Mouse (Mus musculus): ENCODE data around the gene Fut2. TPM values are rescaled to one million over a fixed set of nuclear protein-coding genes. Genes with fewer than 3 reads are reported as not detected.

The Fut2 gene
- polyA plus RNA-seq, 1 experiment from 2014 or later = 0.60 TPM

DNA sequence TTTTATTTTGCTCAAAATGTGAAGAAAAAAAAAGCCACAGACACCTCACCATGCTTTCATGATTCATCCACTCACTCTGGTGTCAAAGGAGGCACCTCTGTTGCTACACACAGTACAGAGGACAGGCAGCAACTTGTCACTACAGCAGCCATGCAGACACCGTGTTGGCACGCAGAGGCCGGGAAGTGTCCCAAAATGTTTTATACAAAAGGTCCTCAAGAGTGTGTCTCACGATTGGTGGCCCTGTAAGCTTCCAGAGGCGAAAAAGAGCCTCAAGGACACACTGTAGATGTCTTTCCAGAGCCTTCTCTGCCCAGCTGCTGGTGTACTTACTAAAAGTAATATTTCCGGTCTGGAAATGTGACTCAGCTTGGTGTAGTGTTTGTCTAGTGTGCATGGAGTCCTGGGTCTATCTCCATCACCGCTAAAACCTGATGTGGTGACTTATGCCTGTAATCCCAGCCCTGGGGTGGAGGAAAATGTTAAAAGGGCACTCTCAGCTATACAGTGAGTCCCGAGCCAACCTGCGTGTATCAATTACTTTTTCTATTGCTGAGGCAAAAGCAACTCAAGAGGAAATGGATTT lies 60.4 kb downstream of the Fut2 start:
- ATAC-seq (ENCODE audit: low read depth) = no peak
- no peak overlapping the region for H3K9ac ChIP-seq (ENCODE audit: low read length)
- WGBS = 52% methylated on average over 9 of the region's 9 CpGs
- no peaks in the 10 kb centered on the region for H3K36me3 ChIP-seq (ENCODE audit: control insufficient read depth, insufficient read depth, low read length)
- H3K4me3 ChIP-seq (ENCODE audit: low read length) = no peak overlapping the region
- H3K27me3 ChIP-seq (ENCODE audit: control insufficient read depth, insufficient read depth, low read depth, low read length) = no peaks in the 10 kb centered on the region
- H3K9me3 ChIP-seq (ENCODE audit: control insufficient read depth, low read length) = no peaks in the 10 kb centered on the region
- H3K4me2 ChIP-seq (ENCODE audit: low read depth, low read length) = no peak overlapping the region
- no peak overlapping the region for H3K27ac ChIP-seq (ENCODE audit: low read length)
- no peaks in the 10 kb centered on the region; the same call in none of the 2 replicates for H3K4me1 ChIP-seq (replicated peaks; ENCODE audit: control insufficient read depth, insufficient read depth, low read length)

DNA sequence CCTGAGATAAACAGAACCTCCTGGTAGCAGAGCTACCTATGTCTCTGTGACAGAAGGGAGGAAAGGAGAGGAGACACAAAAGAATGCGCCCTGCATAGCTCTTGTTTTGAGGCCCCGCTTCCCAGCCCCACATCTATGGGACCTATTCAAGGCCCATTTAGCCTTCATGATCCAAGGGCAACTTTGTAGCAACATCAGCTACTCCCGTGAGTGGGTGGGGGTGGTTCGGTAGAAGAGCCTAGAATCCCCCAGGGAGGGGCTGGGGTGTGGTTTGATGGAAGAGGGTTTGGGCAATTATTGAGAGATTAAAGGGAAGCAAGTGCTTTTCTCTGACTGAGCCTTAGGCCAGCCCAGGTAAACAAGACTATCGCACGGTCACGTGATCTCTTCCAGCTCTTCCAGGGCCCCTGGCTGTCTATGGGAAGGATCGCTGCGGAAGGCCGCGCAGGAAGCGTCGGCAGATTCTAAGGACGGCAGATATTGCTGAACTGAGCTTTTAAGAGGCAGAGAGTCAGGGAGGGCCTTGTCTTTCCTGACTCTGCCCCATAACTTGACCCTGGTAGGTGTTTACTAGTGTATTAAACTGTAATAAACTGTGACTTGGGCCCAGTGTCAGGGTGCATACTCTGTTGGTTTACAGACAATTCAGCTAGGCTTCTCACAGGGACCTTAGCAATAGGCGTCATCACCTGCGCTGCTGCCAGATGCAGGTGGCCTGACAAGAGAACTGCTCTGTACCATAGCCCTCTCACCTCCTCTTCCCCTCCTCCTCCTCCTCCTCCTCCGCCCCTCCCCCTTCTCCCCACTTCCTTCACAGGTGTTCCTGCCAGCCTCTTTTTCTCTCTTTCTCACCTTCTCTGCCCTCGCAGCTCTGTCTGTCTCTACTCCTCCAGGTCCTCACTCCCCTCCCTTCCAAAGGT lies 67.0 kb downstream of the Fut2 start:
- ATAC-seq (ENCODE audit: low read depth) = no peak

More for the DNA sequence above, 67.0 kb downstream of the Fut2 start:
- Histone ChIP-seq H3K4me2 (ENCODE audit: low read depth, low read length) (no peak overlapping the region), H3K4me3 (ENCODE audit: low read length) (no peak overlapping the region), H3K9ac (ENCODE audit: low read length) (no peak overlapping the region), H3K4me1 (replicated peaks; ENCODE audit: control insufficient read depth, insufficient read depth, low read length) (no peaks in the 10 kb centered on the region), H3K9me3 (ENCODE audit: control insufficient read depth, low read length) (no peaks in the 10 kb centered on the region), H3K36me3 (ENCODE audit: control insufficient read depth, insufficient read depth, low read length) (no peaks in the 10 kb centered on the region), H3K27ac (ENCODE audit: low read length) (no peak overlapping the region), H3K27me3 (ENCODE audit: control insufficient read depth, insufficient read depth, low read depth, low read length) (no peaks in the 10 kb centered on the region)
- WGBS = 32% methylated on average over 18 of the region's 18 CpGs

Other genes with a start within 250 kb of the Fut2 start
- 2.3 and 3.3 TPM in 2 replicates for gene Lhb, start 245.6 kb downstream of the Fut2 start, polyA plus RNA-seq (2015; fragmentation: Nextera tagmentation; extraction: Ambion mirVana)
- 53.8 and 54.1 TPM in 2 replicates for gene Gys1, start 231.6 kb downstream of the Fut2 start, polyA plus RNA-seq (2015; fragmentation: Nextera tagmentation; extraction: Ambion mirVana)
- gene Ruvbl2, start 228.3 kb downstream of the Fut2 start, polyA plus RNA-seq (2015; fragmentation: Nextera tagmentation; extraction: Ambion mirVana) = 159 and 160 TPM in 2 replicates
- gene Ftl1, start 206.5 kb downstream of the Fut2 start, polyA plus RNA-seq (2015; fragmentation: Nextera tagmentation; extraction: Ambion mirVana) = 4,912 and 5,024 TPM in 2 replicates
- gene Bax, start 199.5 kb downstream of the Fut2 start, polyA plus RNA-seq (2015; fragmentation: Nextera tagmentation; extraction: Ambion mirVana) = 135 and 136 TPM in 2 replicates
- gene Tulp2, start 184.5 kb downstream of the Fut2 start, polyA plus RNA-seq (2015; fragmentation: Nextera tagmentation; extraction: Ambion mirVana) = 0.39 and 0.57 TPM in 2 replicates
- not detected in 2 replicates for gene Gm45808, start 179.6 kb downstream of the Fut2 start, polyA plus RNA-seq (2015; fragmentation: Nextera tagmentation; extraction: Ambion mirVana)
- 3.6 and 3.7 TPM in 2 replicates for gene Dhdh, start 177.6 kb downstream of the Fut2 start, polyA plus RNA-seq (2015; fragmentation: Nextera tagmentation; extraction: Ambion mirVana)
- 254 and 266 TPM in 2 replicates for gene Nucb1, start 156.0 kb downstream of the Fut2 start, polyA plus RNA-seq (2015; fragmentation: Nextera tagmentation; extraction: Ambion mirVana)
- 22.4 and 29.0 TPM in 2 replicates for gene Ppp1r15a, start 140.1 kb downstream of the Fut2 start, polyA plus RNA-seq (2015; fragmentation: Nextera tagmentation; extraction: Ambion mirVana)
- 2.3 and 3.4 TPM in 2 replicates for gene Plekha4, start 140.1 kb downstream of the Fut2 start, polyA plus RNA-seq (2015; fragmentation: Nextera tagmentation; extraction: Ambion mirVana)
- gene Hsd17b14, start 111.5 kb downstream of the Fut2 start, polyA plus RNA-seq (2015; fragmentation: Nextera tagmentation; extraction: Ambion mirVana) = 0.72 and 0.84 TPM in 2 replicates
- gene Bcat2, start 96.2 kb downstream of the Fut2 start, polyA plus RNA-seq (2015; fragmentation: Nextera tagmentation; extraction: Ambion mirVana) = 59.5 and 60.0 TPM in 2 replicates
- 0.16 and 0.91 TPM in 2 replicates for gene Fgf21, start 50.9 kb downstream of the Fut2 start, polyA plus RNA-seq (2015; fragmentation: Nextera tagmentation; extraction: Ambion mirVana)
- gene Fut1, start 49.1 kb downstream of the Fut2 start, polyA plus RNA-seq (2015; fragmentation: Nextera tagmentation; extraction: Ambion mirVana) = 0.26 and 0.70 TPM in 2 replicates
- gene Izumo1, start 44.6 kb downstream of the Fut2 start, polyA plus RNA-seq (2015; fragmentation: Nextera tagmentation; extraction: Ambion mirVana) = 0.16 and 0.21 TPM in 2 replicates
- gene Rasip1, start 38.9 kb downstream of the Fut2 start, polyA plus RNA-seq (2015; fragmentation: Nextera tagmentation; extraction: Ambion mirVana) = 16.1 and 16.4 TPM in 2 replicates
- gene Mamstr, start 26.4 kb downstream of the Fut2 start, polyA plus RNA-seq (2015; fragmentation: Nextera tagmentation; extraction: Ambion mirVana) = 10.6 and 11.5 TPM in 2 replicates
- 0.95 and 1.8 TPM in 2 replicates for gene Ntn5, start 17.6 kb upstream of the Fut2 start, polyA plus RNA-seq (2015; fragmentation: Nextera tagmentation; extraction: Ambion mirVana)
- gene Sec1, start 28.0 kb upstream of the Fut2 start, polyA plus RNA-seq (2015; fragmentation: Nextera tagmentation; extraction: Ambion mirVana) = 0.74 and 0.84 TPM in 2 replicates
- 2.3 and 3.3 TPM in 2 replicates for gene Car11, start 33.4 kb upstream of the Fut2 start, polyA plus RNA-seq (2015; fragmentation: Nextera tagmentation; extraction: Ambion mirVana)
- gene Dbp, start 38.7 kb upstream of the Fut2 start, polyA plus RNA-seq (2015; fragmentation: Nextera tagmentation; extraction: Ambion mirVana) = 1.5 and 1.7 TPM in 2 replicates
- 984 and 1,005 TPM in 2 replicates for gene Rpl18, start 49.1 kb upstream of the Fut2 start, polyA plus RNA-seq (2015; fragmentation: Nextera tagmentation; extraction: Ambion mirVana)
- gene Sphk2, start 51.6 kb upstream of the Fut2 start, polyA plus RNA-seq (2015; fragmentation: Nextera tagmentation; extraction: Ambion mirVana) = 28.9 TPM in 2 replicates
- gene Fam83e, start 54.8 kb upstream of the Fut2 start, polyA plus RNA-seq (2015; fragmentation: Nextera tagmentation; extraction: Ambion mirVana) = 2.0 and 2.1 TPM in 2 replicates
- not detected in 2 replicates for gene Spaca4, start 59.4 kb upstream of the Fut2 start, polyA plus RNA-seq (2015; fragmentation: Nextera tagmentation; extraction: Ambion mirVana)
- 0.72 and 1.0 TPM in 2 replicates for gene Lmtk3, start 117.3 kb upstream of the Fut2 start, polyA plus RNA-seq (2015; fragmentation: Nextera tagmentation; extraction: Ambion mirVana)
- 6.6 and 7.9 TPM in 2 replicates for gene Sult2b1, start 118.3 kb upstream of the Fut2 start, polyA plus RNA-seq (2015; fragmentation: Nextera tagmentation; extraction: Ambion mirVana)
- gene Cyth2, start 148.2 kb upstream of the Fut2 start, polyA plus RNA-seq (2015; fragmentation: Nextera tagmentation; extraction: Ambion mirVana) = 108 and 112 TPM in 2 replicates
- 0.68 and 1.3 TPM in 2 replicates for gene Kcnj14, start 158.4 kb upstream of the Fut2 start, polyA plus RNA-seq (2015; fragmentation: Nextera tagmentation; extraction: Ambion mirVana)
- 50.0 and 51.4 TPM in 2 replicates for gene Grwd1, start 164.6 kb upstream of the Fut2 start, polyA plus RNA-seq (2015; fragmentation: Nextera tagmentation; extraction: Ambion mirVana)
- 76.6 and 76.7 TPM in 2 replicates for gene Kdelr1, start 206.4 kb upstream of the Fut2 start, polyA plus RNA-seq (2015; fragmentation: Nextera tagmentation; extraction: Ambion mirVana)
- gene Grin2d, start 212.0 kb upstream of the Fut2 start, polyA plus RNA-seq (2015; fragmentation: Nextera tagmentation; extraction: Ambion mirVana) = 0.34 and 0.40 TPM in 2 replicates
- gene Syngr4, start 230.3 kb upstream of the Fut2 start, polyA plus RNA-seq (2015; fragmentation: Nextera tagmentation; extraction: Ambion mirVana) = 0.26 and 1.9 TPM in 2 replicates
- gene Tmem143, start 230.5 kb upstream of the Fut2 start, polyA plus RNA-seq (2015; fragmentation: Nextera tagmentation; extraction: Ambion mirVana) = 4.6 and 5.6 TPM in 2 replicates